Mouse (Mus musculus) liver, embryonic 14.5 days (tissue): ENCODE data around the gene Runx2.

Source experiments
- CTCF ChIP-seq: IDR thresholded peaks from 2 replicates; pipeline ENCODE4 v1.5.1; 2016; ENCODE audit warnings: antibody characterized with exemption, low read depth, control low read depth
- EP300 ChIP-seq: IDR thresholded peaks from 2 replicates; pipeline ENCODE4 v1.6.1; 2016; ENCODE audit warnings: antibody characterized with exemption, low read depth

GRCm38 (mm10) chr17:44735991-44736561 lies 78.5 kb downstream of the Runx2 start:
- TF ChIP-seq CTCF: no peak
- no peak for TF ChIP-seq EP300
